Mouse (Mus musculus) A20 (cell line): ENCODE results near the gene Apoa1.

ENCODE experiments used
- DNase-seq: peaks from one replicate; pipeline ENCODE4 v3.0.0-alpha.2; 2011; ENCODE audit warnings: low read depth, low spot score

The Apoa1 gene

DNA sequence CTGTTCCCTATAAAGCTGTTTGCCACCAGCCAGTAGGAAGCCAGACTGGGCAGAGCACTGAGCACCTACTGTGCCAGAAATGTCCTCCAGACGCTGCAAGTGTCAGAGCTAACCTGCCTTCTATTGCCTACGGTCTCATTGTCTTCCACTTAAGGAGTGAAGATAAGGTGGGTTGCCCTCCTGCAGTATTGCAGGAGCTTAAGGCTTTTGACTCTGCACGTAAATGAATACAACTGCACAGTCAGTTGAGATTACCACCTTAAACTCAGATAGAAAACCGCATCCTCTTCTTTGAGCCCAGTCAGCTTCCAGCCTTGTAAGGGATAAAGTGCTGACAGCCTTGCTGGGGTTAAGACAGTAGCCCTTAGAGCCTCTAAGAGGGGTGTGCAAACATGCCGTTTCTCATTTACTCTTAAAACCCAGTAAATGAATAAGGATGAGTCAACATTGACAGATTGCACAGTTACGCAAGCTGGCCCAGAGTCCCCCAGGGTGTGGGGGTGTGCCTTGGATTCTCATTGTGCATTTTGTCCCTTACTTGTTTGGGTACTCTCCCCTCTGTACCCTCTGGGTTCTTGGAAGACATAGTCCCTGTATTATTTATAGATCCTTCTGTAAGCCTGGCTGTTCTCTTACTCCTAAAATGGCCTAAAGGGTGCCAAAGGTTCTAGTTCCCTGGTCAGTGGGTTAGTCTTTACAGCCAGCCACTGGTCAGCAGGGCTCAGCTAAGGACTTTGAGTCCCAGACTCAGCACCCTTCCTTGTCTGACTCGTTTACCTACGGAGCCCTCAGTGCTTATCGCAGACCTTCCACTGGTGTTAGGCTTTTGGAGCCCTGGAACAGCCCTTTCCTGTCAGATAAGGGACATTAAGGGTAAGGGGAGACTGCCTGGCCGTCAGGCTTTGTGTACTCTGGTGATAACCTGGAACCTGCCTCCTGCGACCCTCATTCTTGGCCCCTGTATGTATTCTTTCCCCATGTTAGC lies 12.8 kb upstream of the Apoa1 start:
- DNase-seq: no peak

DNA sequence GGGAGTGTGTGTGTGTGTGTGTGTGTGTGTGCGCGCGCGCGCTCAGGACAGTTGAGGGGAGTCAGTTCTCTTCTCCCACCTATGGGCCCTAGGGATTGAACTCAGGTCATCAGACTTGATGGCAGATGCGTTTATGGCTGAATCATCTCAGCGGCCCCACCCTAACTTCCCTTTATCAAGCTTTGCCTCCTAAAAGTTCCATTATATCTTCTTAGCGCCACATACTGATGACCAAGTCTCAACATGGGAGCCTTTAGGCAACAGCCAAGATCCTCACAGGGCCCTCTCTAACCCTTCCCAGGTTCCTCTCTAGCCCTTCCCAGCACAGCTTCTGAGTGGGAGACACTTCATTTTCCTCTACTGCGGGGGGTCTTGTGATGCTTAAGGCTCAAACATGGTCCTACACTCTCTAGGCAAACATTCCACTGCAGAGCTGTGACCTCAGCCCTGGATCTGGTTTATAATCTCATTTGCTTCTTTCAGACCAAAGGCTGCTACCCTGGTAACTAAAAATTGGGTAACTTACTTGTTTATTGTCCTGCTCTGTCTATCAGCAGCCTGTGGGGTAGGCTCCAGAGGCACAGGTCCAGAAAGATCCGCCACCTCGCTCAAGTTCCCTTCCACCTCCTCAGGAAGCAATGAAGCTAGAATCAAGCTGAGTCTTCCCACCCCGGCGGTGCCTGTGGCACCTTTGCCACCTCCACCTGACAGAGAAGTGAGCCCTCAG lies 11.5 kb upstream of the Apoa1 start:
- no peak for DNase-seq

DNA sequence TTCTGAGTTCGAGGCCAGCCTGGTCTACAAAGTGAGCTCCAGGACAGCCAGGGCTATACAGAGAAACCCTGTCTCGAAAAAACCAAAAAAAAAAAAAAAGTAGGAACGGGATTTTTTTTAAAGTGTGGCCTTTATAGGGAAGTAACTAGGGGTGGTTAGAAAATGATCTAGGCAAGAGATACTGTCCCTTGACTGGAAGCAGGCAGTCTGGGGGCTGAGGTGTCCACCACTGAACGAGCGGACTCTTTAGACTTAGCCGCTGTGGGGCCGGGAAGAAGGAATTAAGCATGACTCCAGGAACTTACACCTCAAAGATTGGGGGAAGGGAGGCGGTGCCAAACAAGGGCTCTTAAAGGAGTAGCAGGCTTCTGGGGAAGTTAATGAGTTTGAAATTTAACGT lies 10.2 kb upstream of the Apoa1 start:
- DNase-seq: no peak

DNA sequence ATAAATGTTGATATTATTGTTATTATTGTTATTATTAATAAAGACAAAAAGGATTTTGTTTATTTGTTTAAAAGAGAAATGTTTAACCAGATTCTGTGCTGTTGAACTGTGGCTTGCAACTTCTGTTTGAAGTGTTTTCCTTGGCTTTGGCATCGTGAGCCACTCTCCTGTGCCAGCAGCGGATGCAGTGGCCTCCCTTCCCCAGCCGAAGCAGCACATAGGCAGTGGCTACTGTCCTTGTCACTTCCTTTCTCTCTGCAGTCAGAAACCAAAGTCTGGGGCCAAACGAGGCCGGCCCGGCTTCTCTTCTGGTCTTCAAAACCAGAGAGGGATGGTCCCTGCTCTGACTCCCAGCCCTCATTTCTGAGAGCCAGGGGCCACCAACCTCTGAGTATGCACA lies 5.3 kb upstream of the Apoa1 start:
- DNase-seq: no peak

DNA sequence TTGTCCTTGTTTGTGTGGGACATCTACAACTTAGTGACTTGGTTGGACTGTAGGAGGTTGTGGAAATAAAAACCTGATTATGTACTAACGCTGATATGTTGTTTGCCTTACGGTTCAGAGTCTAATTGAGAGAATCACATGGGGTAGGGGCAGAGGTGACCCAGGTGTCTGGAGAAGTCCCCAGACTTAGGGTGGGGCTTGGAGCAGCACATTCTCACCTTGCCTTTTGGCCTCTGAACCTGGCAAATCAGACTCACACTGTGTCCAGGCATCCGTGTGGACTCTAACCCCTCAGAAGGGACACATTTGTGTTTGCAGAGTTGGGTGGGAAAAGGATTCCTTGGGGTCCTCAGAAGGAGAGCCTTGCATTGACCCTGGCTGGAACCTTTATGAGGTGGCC lies 4.3 kb upstream of the Apoa1 start:
- no peak for DNase-seq

DNA sequence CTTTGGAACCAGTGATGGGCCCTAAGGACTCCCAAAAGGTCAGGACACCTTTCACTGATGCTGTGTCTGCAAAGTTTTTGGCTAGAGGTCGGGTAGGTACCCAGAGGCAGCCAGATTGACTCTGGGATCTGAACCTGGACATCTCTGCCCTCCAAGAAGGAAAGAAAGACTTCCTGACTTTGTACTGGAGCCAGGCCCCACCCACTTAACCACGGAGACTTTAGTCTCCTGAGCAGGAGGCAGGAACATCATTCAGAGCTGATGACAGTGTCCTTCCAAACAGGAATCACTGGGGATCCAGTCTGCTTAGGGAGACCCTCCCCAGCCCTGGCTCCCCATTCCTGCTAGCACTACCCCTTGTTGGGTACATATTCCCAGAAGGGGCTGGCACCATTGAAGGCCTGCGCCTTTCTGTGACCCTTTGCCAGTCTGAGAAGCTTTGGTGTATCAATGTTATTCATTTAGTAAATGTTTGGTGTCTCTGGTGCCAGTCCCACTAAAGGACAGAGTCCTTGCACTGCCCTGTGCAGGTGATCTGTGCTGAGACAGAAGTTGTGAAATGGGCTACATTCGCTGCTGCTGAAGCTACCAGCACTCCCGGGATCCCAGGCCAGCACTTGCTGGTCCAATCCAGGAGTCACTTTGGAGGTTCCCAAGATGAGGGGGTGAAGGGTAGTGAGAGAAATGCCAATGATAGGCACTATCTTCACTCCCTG lies 3.3 kb upstream of the Apoa1 start:
- DNase-seq: no peak

DNA sequence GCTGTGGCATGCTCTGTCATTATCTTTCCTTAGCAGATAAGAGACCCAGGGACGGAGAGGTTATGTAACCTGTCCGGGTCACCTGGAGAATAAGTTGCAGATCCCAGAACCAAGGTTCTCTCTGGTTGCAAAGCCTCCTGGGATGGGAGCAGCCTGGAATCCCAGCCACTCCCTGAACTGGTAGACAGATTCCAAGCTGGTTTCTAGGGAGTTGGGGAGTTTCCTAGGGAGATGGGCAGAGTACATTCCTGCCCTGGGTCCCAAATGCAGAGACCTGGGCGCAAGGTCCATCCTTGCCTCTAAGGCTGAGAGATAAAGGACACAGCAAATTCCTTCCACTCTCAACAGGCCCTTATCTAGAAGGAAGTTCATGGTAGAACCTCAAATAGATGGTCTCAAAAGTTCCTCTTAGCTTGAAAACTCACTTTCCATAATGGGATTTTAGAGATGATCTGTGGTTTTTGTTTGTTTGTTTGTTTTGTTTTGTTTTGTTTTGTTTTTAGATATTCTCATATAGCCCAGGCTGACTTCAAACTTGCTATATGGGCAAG lies 1.2 kb upstream of the Apoa1 start:
- no peak for DNase-seq

DNA sequence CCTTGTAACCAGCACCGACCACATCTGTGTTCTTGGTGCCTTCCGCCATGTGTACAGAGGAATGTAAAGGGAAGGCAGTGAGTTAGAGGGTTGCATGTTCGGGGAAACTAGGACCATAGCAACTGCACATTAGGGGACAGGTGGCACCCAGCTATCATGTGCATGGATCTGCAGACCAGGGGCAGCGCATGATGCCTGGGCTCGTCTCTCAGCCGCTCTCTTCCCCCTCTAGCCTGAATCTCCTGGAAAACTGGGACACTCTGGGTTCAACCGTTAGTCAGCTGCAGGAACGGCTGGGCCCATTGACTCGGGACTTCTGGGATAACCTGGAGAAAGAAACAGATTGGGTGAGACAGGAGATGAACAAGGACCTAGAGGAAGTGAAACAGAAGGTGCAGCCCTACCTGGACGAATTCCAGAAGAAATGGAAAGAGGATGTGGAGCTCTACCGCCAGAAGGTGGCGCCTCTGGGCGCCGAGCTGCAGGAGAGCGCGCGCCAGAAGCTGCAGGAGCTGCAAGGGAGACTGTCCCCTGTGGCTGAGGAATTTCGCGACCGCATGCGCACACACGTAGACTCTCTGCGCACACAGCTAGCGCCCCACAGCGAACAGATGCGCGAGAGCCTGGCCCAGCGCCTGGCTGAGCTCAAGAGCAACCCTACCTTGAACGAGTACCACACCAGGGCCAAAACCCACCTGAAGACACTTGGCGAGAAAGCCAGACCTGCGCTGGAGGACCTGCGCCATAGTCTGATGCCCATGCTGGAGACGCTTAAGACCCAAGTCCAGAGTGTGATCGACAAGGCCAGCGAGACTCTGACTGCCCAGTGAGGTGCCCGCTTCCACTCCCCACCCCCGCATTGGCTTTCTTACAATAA lies 1.4 kb downstream of the Apoa1 start:
- peak; percentile 47 for DNase-seq

DNA sequence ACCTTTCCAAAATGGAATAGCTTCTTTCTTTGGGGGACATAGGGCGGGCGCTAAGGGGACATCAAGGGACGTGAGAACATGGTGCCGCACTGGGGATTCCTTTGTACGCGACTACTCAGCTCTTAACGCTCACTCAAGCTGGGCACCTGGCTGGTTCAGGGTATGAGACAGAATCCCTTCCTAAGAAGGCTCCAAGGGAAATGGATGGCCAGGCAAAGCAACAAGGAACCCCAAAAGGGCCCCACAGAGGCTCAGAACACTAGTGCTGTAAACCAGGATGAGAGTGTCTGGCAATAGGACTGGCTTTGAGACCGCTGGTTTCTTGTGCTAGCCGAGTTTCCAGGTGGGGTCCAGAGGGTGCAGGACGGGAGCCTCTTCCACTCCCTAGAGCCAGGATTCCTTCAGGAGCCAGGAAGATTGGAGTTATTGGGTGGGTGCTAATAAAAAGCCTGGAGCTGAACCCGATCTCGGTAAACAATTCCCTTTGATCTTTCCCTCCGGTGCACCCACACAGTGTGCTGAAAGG lies 2.1 kb downstream of the Apoa1 start:
- DNase-seq: no peak

DNA sequence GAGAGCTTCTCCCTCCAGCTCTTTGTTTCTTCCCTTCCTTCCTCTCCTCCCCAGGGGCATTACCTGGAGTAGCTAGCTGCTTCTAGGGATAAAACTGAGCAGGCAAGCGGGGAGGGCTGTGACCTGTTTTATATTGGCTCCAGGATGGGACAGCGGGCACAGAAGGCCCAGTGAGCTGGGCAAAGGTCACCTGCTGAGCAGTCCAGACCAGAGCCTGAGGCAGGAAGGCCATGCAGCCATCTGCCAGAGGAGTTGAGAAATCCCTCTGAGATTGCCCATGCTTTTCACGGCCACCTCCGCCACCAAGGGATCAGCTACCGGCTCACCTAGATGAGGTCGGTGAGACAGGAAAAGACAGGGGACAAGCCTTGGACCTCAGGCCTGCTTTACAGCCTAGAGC lies 6.8 kb downstream of the Apoa1 start:
- no peak for DNase-seq

DNA sequence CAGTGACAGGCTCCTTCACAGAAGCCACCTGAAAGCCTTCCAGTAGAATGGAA lies 7.0 kb downstream of the Apoa1 start, which contains the start of gene Apoc3:
Gene Apoc3, minus strand, starts transcription at position 41 of the 53 bp plus-strand sequence.
- no peak for DNase-seq

DNA sequence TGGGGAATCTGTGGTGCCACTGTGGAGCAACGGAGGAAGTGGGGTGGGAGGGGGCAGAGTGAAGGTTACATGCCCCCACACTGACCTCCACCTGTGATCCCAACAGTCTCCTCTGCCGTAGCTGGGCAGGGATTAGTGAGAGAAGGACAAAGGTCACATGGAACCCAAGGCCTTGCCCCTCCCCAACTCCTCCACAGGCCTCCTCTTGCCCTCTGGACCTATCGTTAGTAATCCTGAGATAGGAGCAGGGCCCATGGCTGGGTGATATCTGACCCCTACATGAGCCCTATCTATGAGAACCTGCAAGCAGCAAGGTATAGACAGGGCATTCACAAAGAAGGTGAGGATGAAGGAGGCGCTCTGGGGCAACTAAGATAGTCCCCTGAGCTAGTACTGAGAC lies 7.3 kb downstream of the Apoa1 start:
- no peak for DNase-seq

DNA sequence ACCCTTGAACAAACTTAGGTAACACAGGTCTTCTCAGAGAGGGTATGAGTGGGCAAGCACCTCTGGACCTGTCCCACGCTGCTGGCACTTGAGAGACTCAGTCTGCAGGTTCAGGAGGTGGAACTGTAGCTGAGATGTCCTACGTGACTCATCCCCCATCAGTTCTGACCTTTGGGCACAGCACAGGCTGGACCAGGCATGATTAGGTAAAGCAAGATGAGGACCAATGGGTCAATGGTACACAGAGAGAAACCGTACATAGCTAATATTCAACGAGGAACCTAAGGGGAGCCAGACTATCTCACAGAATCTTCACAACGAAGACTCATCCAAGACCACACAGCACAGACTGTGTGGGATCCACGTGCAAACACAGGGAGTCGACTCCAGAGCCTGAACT lies 10.5 kb downstream of the Apoa1 start:
- DNase-seq: no peak

DNA sequence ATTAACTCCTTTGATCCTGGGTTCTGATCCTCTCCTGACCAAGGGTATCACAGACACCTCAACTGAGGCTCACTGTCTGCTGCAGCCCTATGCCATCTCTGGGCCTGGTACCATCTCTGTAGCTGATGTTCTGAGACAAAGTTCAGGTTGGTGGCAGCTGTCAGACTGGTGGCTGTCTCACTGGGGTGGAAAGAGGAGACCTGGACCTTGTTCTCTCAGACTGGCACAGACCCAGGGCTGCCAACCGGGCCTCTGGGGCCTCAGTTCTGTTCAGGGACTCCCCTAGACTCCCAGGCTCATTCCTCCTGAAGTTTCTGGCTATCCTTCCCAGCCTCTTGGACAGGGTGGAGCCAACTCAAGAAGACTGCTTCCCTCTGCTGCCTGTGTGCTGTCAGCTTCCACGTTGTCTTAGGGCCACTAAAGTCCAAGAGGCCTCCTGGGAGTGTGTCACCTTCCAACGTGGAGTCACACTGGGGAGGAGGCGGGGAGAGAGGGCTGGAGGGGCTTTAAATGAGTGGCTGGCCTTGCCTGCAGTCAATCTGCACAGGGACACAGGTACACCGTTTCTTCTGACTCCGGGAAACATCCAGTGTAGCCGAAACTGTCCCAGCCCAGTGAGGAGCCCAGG lies 12.3 kb downstream of the Apoa1 start, which contains the start of gene Apoa4:
Gene Apoa4, plus strand, starts transcription at position 171 of the 628 bp plus-strand sequence.
- DNase-seq: no peak

DNA sequence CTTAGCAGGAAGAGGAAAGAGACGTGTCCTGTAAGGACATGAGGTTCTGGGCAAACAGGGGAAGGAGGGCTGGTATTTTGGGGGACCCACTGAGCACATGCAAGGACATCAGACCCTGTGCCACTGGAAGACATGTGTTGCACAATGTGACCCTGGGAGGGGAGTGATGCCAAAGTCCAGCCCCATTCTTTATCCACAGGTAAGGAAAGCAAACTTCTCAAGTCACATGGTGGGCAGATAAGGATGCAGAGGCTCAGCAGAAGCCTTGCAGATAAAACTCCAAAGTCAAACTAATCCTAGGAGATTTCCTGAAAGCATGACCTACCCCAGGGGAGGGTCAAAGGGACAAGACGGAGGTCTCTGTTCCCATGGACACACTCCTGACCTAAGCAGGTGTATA lies 13.4 kb downstream of the Apoa1 start:
- no peak for DNase-seq

DNA sequence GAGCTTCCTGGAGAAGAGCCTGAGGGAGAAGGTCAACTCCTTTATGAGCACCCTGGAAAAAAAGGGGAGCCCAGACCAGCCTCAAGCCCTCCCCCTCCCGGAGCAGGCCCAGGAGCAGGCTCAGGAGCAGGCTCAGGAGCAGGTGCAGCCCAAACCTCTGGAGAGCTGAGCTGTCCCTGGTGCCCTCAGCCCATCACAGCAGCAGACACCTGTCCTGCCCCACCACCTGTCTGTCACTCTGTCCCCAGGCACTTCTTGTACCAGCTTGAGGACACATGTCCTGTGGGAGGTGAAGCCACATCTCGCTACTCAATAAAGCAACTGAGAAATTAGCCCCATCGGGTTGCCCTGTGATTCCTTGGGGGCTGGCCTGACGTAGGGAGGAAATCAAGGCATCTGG lies 14.7 kb downstream of the Apoa1 start:
- DNase-seq: no peak

DNA sequence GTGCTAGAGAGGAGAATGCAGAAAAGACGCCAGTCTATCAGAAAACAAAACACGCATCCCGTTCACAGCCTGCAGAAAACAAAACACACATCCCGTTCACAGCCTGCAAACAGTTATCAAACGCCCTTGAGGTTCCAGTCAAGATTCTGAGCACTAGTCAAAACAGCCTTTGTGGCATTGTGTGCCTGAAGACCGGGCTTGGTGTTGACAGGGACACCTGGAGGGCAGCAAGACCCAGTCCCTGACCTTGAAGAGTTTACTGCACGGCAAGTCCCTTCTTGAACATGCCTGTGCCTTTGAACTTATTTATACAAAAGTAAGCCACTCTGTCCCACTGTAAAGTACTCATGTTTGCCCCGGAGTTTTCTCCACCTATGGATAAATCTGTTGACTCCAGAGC lies 15.2 kb downstream of the Apoa1 start:
- no peak for DNase-seq

DNA sequence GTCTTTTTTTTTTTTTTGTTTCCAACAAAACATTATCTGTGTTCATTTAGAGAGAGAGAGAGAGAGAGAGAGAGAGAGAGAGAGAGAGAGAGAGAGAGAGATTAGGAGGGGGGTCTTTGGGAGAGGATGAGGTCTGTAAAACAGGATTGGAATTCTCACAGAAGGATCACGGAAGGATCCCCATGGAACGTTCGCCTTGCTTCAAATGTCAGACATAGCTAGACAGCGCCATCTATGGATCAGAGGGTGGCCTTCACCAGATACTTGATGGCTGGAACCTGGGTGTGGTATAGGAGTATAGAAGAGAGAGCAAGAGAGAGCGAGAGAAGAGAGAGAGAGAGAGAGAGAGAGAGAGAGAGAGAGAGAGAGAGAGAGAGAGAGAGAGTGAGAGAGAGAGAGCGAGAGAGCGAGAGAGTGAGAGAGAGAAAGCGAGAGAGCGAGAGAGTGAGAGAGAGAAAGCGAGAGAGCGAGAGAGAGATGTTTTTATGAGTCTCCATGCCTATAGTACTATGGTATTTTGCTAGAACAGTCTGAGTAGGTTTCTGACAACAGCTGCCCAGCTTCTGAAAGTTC lies 18.5 kb downstream of the Apoa1 start:
- peak; percentile 62 for DNase-seq

DNA sequence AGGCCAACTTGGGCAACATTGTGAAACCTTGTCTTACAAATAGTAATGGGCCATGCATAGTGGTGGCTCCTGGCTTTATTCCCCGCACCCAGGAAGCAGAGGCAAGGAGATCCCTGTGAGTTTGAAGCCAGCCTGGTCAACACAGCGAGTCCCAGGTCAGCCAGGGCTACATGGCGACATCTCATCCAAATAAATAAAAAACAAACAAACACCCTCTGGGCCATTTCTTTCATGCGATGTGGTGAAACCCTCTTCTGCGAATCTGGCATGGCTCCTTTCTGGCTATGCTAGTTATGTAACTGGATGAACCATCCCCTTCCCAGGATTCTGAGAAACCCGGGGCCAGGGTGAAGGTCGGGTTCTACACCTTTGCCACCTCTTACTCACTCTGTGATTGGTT lies 27.8 kb downstream of the Apoa1 start:
- DNase-seq: no peak

DNA sequence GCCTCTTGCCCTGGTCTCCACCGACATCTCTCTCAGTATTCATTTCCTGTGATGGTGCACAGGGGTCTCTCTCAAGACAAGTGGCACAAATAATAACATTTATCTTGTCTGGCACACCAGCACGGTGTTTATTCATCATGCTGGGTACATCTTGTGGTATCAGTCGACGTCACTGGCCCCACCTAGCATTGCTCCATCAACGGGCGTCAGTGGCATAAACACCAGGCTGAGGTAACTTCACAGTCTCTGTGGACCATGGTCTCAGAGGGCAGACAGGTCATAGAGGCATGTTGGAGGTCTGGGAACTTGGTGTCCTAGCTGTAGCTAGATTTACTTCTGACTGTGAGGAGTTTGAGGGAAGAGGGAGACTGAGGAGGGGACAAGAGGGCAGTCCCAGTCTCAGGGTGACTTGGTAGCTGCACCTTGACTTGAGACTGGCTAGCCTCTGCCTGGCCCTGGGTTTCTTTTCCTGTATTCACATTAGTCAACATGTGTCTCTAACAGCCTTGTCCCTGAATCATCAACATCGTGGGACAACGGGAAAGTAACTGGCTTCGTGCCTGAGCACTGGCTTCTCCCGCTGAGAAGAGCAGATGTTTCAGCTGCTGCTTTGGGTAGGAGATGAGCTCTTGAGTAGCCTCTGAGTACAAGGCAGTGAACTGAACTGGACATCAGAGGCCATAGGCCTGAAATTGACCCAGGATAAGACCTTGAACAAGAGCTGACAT lies 28.4 kb downstream of the Apoa1 start:
- no peak for DNase-seq
